ENCODE assay signal across 35 mouse cellular contexts in the genomic region with DNA sequence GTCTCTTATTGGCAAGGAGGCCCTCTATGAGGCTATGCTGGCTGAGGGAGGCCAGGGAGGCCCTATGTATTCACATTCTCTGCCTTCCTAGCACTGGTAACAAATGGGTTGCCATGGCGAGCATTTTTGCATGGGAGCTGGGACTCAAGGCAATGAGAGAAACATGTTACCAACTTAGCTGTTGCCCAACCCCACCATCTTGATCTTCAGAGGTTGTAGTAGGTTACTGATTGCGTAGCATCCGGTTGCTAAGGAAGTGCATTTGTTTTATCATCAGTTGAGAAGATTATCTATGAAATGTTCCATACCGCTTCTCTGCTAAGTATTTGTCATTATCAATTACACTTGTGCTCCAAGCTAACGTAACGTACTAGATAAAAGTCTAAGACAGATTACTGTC. TPM values are rescaled to one million over a fixed set of nuclear protein-coding genes. Genes with fewer than 3 reads are reported as not detected.
A peak's percentile ranks its signal among the peaks of the same experiment; 100 is the strongest.
DNase-seq lines count a peak whose midpoint lies in the region; ATAC-seq lines count a peak whose summit lies in the region.
"Had no signal": no experiment of that assay in that cellular context is flagged by ENCODE, and none has a peak within 500 bp of the region (broad histone marks: within the 10 kb centered on the region; RNA-seq: fewer than 3 reads in every experiment).

No protein-coding gene starts in this region.

- H3K36me3 ChIP-seq in forebrain, embryonic 15.5 days, result no peaks in the 10 kb centered on the region
- no peaks in the 10 kb centered on the region for H3K36me3 ChIP-seq in forebrain, embryonic 13.5 days (ENCODE audit: poor library complexity, severe bottlenecking)
- no peaks in the 10 kb centered on the region for H3K36me3 ChIP-seq in intestine, embryonic 16.5 days (ENCODE audit: control insufficient read depth, insufficient read depth, low read length)
- H3K36me3 ChIP-seq: embryonic facial prominence, embryonic 12.5 days; G1E; heart, embryonic 10.5 days; heart, embryonic 15.5 days; hindbrain, embryonic 12.5 days; limb, embryonic 10.5 days; limb, embryonic 15.5 days; liver, embryonic 13.5 days; midbrain, embryonic 12.5 days; neural tube, embryonic 15.5 days; stomach, embryonic 15.5 days had no signal

- DNase-seq in CD4-positive helper T cell, adult 2 months (ENCODE audit: low read depth, low spot score), result peak; percentile 63
- no peak for DNase-seq in adipocyte (ENCODE audit: low spot score)
- DNase-seq in adrenal gland, adult 2 months, result no peak
- DNase-seq: adrenal gland, adult 8-10 months; cerebellum, adult 2 months; cerebellum, postnatal 14 days; gastrocnemius, postnatal 10 days; heart, adult 11 months; kidney, adult 9 months; kidney, postnatal 10 days; layer of hippocampus, adult 9-11 months; liver, embryonic 13.5 days; lung, adult 18-20 months; right cerebral cortex, postnatal 4 days; thymus, postnatal 25 days had no signal

- H3K9ac ChIP-seq in forebrain, embryonic 15.5 days (replicated peaks), result no peak overlapping the region
- no peak overlapping the region for H3K9ac ChIP-seq in forebrain, embryonic 13.5 days
- H3K9ac ChIP-seq in intestine, embryonic 16.5 days (ENCODE audit: low read depth, low read length), result no peak overlapping the region
- H3K9ac ChIP-seq: embryonic facial prominence, embryonic 12.5 days; heart, embryonic 15.5 days; hindbrain, embryonic 12.5 days; limb, embryonic 15.5 days; liver, embryonic 13.5 days; midbrain, embryonic 12.5 days; neural tube, embryonic 15.5 days; stomach, embryonic 15.5 days had no signal

- H3K4me2 ChIP-seq in forebrain, embryonic 15.5 days (replicated peaks), result no peak overlapping the region
- no peak overlapping the region for H3K4me2 ChIP-seq in forebrain, embryonic 13.5 days
- H3K4me2 ChIP-seq in intestine, embryonic 16.5 days (ENCODE audit: low read depth, low read length), result no peak overlapping the region
- H3K4me2 ChIP-seq: embryonic facial prominence, embryonic 12.5 days; heart, embryonic 15.5 days; hindbrain, embryonic 12.5 days; limb, embryonic 15.5 days; liver, embryonic 13.5 days; midbrain, embryonic 12.5 days; neural tube, embryonic 15.5 days; stomach, embryonic 15.5 days had no signal

- ATAC-seq in forebrain, embryonic 15.5 days (replicated peaks), result 0 out of 2 replicates have a peak, but pooled peaks have one; percentile 35
- ATAC-seq in forebrain, embryonic 13.5 days, result no peak
- ATAC-seq in common myeloid progenitor, adult 5-6 weeks (replicated peaks; ENCODE audit: low read depth, poor library complexity, severe bottlenecking), result peak; percentile 37
- peak; percentile 45 for ATAC-seq in megakaryocyte progenitor cell, adult 5-6 weeks (replicated peaks; ENCODE audit: poor library complexity)
- ATAC-seq in intestine, embryonic 16.5 days, result no peak
- ATAC-seq: hindbrain, postnatal 0 days; intestine, postnatal 0 days; lung, postnatal 0 days; Patski had no signal

- WGBS in forebrain, embryonic 15.5 days, result 94% methylated on average over 6 of the region's 6 CpGs
- 93% methylated on average over 6 of the region's 6 CpGs for WGBS in forebrain, embryonic 13.5 days
- 87% methylated on average over 6 of the region's 6 CpGs for WGBS in intestine, embryonic 16.5 days

- H3K9me3 ChIP-seq in forebrain, embryonic 15.5 days, result no peaks in the 10 kb centered on the region
- H3K9me3 ChIP-seq in forebrain, embryonic 13.5 days (replicated peaks), result no peaks in the 10 kb centered on the region
- H3K9me3 ChIP-seq in intestine, embryonic 16.5 days (ENCODE audit: control insufficient read depth, low read length), result no peaks in the 10 kb centered on the region
- H3K9me3 ChIP-seq: embryonic facial prominence, embryonic 12.5 days; G1E; heart, embryonic 10.5 days; heart, embryonic 15.5 days; hindbrain, embryonic 12.5 days; limb, embryonic 10.5 days; limb, embryonic 15.5 days; liver, embryonic 13.5 days; megakaryocyte, embryonic 14.5 days; midbrain, embryonic 12.5 days; neural tube, embryonic 15.5 days; stomach, embryonic 15.5 days had no signal

- H3K4me1 ChIP-seq in forebrain, embryonic 15.5 days, result no peaks in the 10 kb centered on the region
- no peaks in the 10 kb centered on the region for H3K4me1 ChIP-seq in forebrain, embryonic 13.5 days
- no peaks in the 10 kb centered on the region for H3K4me1 ChIP-seq in intestine, embryonic 16.5 days (ENCODE audit: control insufficient read depth, insufficient read depth, low read length)
- H3K4me1 ChIP-seq: embryonic facial prominence, embryonic 12.5 days; heart, embryonic 10.5 days; hindbrain, embryonic 12.5 days; limb, embryonic 10.5 days; limb, embryonic 15.5 days; liver, embryonic 13.5 days; midbrain, embryonic 12.5 days; neural tube, embryonic 15.5 days; stomach, embryonic 15.5 days had no signal

- H3K4me3 ChIP-seq in forebrain, embryonic 15.5 days, result no peak overlapping the region
- H3K4me3 ChIP-seq in forebrain, embryonic 13.5 days, result no peak overlapping the region
- H3K4me3 ChIP-seq in intestine, embryonic 16.5 days (ENCODE audit: low read length), result no peak overlapping the region
- H3K4me3 ChIP-seq: embryonic facial prominence, embryonic 12.5 days; heart, embryonic 10.5 days; heart, embryonic 15.5 days; hindbrain, embryonic 12.5 days; limb, embryonic 10.5 days; limb, embryonic 15.5 days; liver, embryonic 13.5 days; megakaryocyte, embryonic 14.5 days; midbrain, embryonic 12.5 days; neural tube, embryonic 15.5 days; stomach, embryonic 15.5 days had no signal

- no peaks in the 10 kb centered on the region for H3K27me3 ChIP-seq in forebrain, embryonic 15.5 days
- no peaks in the 10 kb centered on the region for H3K27me3 ChIP-seq in forebrain, embryonic 13.5 days
- no peaks in the 10 kb centered on the region for H3K27me3 ChIP-seq in intestine, embryonic 16.5 days (replicated peaks; ENCODE audit: control insufficient read depth, insufficient read depth, low read length)
- H3K27me3 ChIP-seq: embryonic facial prominence, embryonic 12.5 days; heart, embryonic 15.5 days; hindbrain, embryonic 12.5 days; limb, embryonic 15.5 days; liver, embryonic 13.5 days; megakaryocyte, embryonic 14.5 days; midbrain, embryonic 12.5 days; neural tube, embryonic 15.5 days; Patski; stomach, embryonic 15.5 days had no signal

- H3K27ac ChIP-seq in forebrain, embryonic 15.5 days (replicated peaks), result no peak overlapping the region
- no peak overlapping the region for H3K27ac ChIP-seq in forebrain, embryonic 13.5 days
- H3K27ac ChIP-seq in intestine, embryonic 16.5 days (ENCODE audit: low read length), result no peak overlapping the region
- H3K27ac ChIP-seq: embryonic facial prominence, embryonic 12.5 days; heart, embryonic 10.5 days; heart, embryonic 15.5 days; hindbrain, embryonic 12.5 days; hindbrain, postnatal 0 days; limb, embryonic 10.5 days; limb, embryonic 15.5 days; liver, embryonic 13.5 days; midbrain, embryonic 12.5 days; neural tube, embryonic 15.5 days; stomach, embryonic 15.5 days had no signal

RNA-seq across cellular contexts. Expression of a gene that starts 44.2 kb away (rescaled TPM):
- polyA plus RNA-seq in forebrain, embryonic 15.5 days (2015; fragmentation: Nextera tagmentation; extraction: Ambion mirVana), result 0.66 and 2.0 TPM in 2 replicates
- 1.6 and 1.7 TPM in 2 replicates for polyA plus RNA-seq in forebrain, embryonic 13.5 days (2015; fragmentation: Nextera tagmentation; extraction: Ambion mirVana)
- total RNA-seq in common myeloid progenitor, adult 5-6 weeks (2017), result 2.2 and 2.4 TPM in 2 replicates
- 0.32 and 0.37 TPM in 2 replicates for total RNA-seq in megakaryocyte progenitor cell, adult 5-6 weeks (2015)
- 0.04 and 0.47 TPM in 2 replicates for total RNA-seq in megakaryocyte progenitor cell, adult 5-6 weeks (2017)
- 1 to 10 TPM; 1.5 to 1.6 TPM for total RNA-seq in adrenal gland, adult 2 months (2021)
- 0.17 and 0.19 TPM in 2 replicates for polyA plus RNA-seq in adrenal gland, adult 2 months (2012; rRNA removed)
- polyA plus RNA-seq in intestine, embryonic 16.5 days (2015; fragmentation: Nextera tagmentation; extraction: Ambion mirVana), result 4.3 and 5.9 TPM in 2 replicates
- polyA plus RNA-seq: G1E had no signal

Comparison
In these comparisons a context has a peak if more than half of its experiments do, and no peak if none do; other contexts are left out.
1. ATAC-seq: peak in forebrain, embryonic 15.5 days (single experiment), common myeloid progenitor, adult 5-6 weeks (single experiment) and megakaryocyte progenitor cell, adult 5-6 weeks (single experiment); none in forebrain, embryonic 13.5 days (single experiment) and intestine, embryonic 16.5 days (single experiment).